Mouse (Mus musculus): ENCODE measurements at regions not wholly inside any gene's neighbourhood (a gene's known extent, or its start where the extent isn't known, plus 50 kb on each side); places are given as distances from the start of the nearest gene placed in this dataset.

DNA sequence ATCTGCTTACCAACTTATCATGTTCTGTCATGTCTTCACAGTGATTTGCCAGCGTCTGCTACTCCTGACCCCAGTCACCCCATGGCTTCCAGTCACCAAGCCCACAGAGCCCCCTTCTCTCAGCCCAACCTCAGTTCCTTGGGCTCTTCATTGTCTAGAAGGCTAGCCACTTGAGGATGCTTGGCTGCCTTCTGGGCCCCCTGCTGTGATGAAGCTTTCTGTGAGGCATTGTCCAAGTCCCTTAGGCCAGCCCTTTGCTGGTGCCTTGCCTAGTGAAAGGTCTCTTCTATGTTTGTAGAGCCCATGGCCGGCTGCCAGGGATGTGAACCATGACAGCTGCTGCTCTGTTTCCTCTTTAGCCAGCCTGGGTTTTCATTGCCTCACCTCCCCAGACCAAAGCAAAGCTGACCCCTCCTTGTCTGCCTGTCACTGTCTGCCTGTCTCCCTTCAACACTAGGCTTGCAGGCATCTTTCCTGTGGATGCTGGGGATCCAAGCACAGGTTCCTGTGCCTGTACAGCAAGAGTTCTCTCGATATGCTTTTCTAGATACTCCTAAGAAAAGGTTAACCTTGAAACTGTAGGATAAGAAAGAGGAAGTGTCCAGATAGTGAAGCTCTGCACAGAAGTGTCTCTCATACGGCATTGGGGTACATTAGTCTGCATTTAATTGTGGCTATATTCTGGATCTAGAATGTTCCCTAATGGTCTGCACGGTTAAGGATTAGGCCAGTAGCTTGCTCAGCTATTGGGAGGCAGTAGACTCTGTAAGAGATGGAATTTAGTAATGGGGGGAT, 149.5 kb downstream of the Qrsl1 start:
- ATAC-seq, result no peak

DNA sequence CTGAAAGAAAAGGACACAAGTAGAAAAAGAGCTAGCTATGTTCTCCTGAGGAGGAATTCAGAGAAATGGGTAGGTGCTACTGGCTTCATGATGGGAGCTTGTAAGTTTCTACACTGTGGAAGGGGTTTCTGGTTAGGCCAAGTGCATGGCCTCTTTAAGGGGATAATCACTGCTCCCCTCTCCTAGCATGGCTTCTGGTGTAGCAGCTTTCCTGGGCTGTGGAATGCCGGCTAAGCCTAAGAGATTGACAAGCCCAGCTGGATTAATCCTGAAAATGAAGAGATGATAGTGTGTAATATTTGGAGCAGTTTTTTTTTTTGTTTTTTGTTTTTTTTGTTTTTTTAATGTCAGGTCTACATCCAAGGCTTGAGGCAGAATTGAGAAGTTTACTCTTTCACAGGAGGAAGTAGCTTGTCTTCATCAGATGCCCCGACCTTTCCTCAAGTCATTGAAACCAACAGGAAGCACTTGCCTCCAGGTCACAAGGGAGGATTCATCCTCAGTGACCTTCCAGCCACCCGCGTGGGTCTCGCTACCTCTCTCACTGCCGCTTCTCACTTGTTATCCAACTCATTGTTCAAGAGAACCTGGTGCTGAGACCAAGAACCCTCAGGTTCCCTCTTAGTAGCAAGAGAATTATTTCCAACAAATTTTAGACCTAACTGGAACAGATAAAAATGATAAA, 144.5 kb downstream of the Qrsl1 start:
- ATAC-seq, result no peak

- ATAC-seq, result no peak
Observed at GRCm38 (mm10) chr10:43758124-43759025, 143.2 kb downstream of the Qrsl1 start.

DNA sequence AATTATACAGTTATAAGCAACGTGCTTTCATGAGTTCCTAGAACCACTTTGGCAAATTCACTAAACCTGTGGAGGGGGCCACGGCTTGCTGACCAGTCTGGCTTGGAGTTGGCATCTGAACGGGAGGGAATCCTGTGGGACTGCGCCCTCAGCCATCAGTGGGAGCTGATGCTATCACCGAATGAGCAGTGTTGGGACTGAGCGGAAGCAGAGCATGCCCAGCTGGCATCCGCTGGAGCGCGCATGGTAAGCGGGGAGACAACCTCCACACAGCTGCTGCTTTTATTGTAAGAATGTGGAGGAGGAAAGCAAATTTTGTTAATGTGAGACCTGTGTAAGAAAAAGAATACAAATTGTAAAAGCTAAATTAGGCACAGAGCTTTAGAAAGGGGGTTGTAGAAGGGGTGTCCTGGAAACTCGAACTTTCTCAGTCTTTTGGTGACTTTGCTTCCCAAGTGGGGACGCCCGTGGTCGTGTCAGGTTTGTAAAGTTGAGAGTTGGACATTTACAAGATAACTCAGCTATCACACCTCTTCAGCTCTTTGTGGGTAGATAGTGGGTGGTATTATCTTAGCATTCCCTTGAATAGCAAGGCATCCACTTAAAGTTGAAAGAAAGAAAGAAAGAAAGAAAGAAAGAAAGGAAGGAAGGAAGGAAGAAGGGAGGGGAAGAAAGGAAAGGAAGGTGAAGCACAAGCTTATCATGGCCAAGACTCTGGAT, 142.2 kb downstream of the Qrsl1 start:
- ATAC-seq, result no peak

GRCm38 (mm10) chr10:43759906-43760281, 141.7 kb downstream of the Qrsl1 start:
- no peak for ATAC-seq

- no peak for ATAC-seq
Observed at GRCm38 (mm10) chr10:43761979-43762570, 139.5 kb downstream of the Qrsl1 start.

DNA sequence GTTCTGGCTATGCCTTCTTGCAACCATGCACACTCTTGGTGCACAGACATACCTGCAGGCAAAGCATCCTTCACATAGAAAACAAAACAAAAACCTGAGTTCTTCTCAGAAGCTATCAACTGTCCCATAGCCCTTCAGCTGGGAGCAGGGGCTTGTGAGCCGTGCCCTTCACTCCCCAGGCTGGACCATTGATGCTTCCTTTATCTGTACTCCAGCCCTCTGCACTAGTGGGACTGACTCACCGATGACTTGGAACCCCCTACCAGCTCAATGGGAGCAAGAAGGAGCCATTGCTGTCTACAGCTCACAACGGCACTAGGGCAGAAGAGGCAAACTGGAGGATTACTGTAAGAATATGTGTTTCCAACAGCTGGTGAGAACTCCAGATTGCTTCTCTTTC, 137.0 kb downstream of the Qrsl1 start:
- ATAC-seq, result no peak

DNA sequence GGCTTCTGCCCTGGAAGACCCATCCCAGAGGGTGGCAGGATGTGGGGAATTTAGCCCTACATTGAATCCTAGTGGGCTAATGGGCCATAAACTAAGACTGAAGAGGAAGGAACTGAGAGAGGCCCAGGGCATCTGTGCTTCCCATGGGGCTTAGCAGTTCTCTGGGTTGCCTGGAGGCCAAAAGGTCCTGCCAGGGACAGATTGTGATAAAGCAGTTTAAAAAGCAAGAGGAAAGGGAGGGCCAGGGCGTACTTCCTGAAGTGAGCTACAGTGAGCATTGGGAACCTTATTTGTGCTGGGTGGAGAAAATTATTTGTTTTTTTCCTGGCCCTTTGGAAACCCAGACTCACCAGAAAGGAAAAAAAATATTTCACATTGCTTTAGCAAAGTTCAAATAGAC, 136.3 kb downstream of the Qrsl1 start:
- ATAC-seq, result no peak

GRCm38 (mm10) chr10:43765829-43766486, 135.6 kb downstream of the Qrsl1 start:
- no peak for ATAC-seq

GRCm38 (mm10) chr10:43767961-43768726, 133.4 kb downstream of the Qrsl1 start:
- ATAC-seq, result no peak

- no peak for ATAC-seq
Observed at GRCm38 (mm10) chr10:43769026-43769425, 132.5 kb downstream of the Qrsl1 start.

- ATAC-seq, result no peak
Observed at GRCm38 (mm10) chr10:43775807-43776206, 125.7 kb downstream of the Qrsl1 start.

GRCm38 (mm10) chr10:43777612-43778600, 123.6 kb downstream of the Qrsl1 start:
- no peak for ATAC-seq

GRCm38 (mm10) chr10:43780571-43780970, 121.0 kb downstream of the Qrsl1 start:
- ATAC-seq, result no peak

- no peak for ATAC-seq
Observed at GRCm38 (mm10) chr10:43783304-43783703, 118.2 kb downstream of the Qrsl1 start.

DNA sequence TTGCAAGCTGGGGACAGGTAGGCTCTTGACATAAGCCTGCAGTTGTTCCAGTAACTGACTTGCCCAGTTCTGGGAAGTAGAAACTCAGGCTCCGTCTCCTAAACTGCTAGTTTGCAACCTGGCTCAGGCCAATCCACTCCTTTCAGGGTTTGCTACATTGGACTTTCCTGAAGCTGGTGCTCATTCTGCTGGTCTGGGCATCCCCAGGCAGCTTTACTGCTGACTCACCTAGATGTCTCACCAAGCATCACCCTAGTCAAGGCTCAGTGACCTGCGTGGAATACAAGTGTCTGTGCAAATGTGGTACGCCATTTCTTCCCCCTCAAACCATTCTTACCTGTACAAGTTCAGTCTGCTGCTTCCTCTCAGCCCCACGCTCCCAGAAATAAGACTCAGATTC, 110.8 kb downstream of the Qrsl1 start:
- ATAC-seq, result no peak

GRCm38 (mm10) chr10:43791525-43792021, 110.0 kb downstream of the Qrsl1 start:
- ATAC-seq, result no peak

DNA sequence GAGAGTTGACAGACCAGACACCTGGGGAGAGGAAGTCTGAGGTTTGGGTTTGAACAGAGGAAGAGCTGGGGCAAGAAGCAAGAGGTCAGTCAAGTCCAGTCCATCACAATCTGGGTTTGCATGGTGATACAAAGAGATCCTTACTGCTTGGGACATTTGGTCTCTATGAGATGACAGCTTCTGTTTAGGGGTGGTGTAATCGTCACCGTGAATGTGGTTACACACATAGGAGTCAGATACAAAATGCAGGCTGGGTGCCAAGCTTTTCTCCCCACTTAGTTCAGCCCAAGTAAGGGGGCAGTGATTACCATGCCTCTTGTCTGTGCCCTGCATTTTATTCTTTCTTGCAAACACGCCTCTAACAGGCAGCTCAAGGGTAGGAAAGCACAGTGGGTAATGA, 108.9 kb downstream of the Qrsl1 start:
- no peak for ATAC-seq

DNA sequence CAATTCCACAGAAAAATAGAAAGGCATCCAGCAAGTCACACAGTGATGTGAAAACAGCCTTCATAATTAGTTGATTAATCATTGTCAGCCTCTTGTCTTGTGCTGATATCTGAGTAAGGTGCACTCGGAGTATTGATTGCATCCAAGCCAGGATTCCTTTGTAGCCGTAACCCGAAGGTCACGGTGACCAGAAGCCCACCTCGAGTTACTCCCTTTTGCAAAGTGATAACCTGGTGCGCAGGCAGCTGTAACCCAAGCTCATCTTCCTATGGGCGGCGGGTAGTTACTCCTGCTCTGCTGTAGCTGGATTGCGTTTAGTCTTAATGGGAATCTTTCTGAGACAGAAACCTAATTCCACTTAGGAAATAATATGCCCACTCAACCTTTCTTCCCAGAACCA, 107.0 kb downstream of the Qrsl1 start:
- no peak for ATAC-seq
